Mouse (Mus musculus): Measurements from ENCODE around the gene Ano10. TPM values are rescaled to one million over a fixed set of nuclear protein-coding genes. Genes with fewer than 3 reads are reported as not detected.

Ano10 gene
- polyA plus RNA-seq, 1 experiment from 2014 or later = 18.5 TPM

DNA sequence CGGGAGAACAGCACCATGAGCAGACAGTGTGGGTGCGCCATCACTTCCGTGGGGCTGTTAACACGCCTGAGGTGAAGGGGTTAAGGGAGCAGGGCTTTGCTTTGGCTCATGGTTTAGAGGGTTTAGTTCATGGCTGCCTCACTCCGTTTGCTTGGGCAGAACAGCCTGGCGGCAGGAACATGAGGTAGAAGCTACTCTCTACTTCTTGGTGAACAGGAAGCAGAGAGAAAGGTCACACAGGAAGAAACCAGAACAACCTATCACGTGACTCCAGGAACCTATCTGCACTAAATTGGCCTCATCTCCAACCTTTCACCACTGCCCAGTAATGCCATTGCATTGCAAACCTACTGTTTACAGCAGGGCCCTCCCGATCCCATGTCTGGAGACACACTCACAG lies 48.3 kb downstream of the Ano10 start:
- DNase-seq (ENCODE audit: low spot score) = no peak

DNA sequence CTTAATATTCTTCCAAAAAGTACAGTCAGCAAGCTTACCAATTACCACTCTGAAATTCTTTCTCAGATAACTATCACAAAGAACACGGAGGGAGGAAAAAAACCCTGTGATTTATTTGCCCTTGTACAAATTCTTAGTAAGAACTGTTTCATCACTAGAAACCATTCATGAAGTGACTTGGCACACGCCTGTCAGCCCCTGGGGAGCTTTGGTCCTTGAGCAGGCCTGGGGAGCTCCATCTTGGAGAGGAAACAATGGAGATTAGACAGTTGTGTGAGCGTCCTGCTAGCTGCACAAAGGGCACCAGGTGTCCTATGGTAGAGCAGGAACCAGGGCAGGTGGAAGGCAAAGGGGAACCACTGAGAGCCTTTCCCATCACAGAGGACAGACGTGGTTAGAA lies 48.8 kb downstream of the Ano10 start:
- DNase-seq (ENCODE audit: low spot score) = no peak

DNA sequence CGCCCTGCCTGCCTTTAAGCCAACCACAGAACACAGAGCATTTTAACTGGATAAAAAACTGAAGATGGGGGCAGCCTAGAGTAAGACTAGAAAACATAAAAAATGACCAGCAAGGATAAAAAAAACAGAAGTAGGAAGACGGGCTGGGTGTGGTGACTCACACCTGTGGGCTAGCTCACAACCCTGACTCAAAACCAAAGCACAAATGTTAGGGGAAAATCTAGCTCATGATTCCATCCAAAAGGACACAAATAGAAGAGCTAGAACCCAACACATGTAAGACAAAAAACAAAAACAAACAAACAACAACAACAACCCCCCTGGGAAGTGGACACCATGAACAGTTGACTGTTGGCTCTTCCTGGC lies 49.4 kb downstream of the Ano10 start:
- DNase-seq (ENCODE audit: low spot score) = no peak

DNA sequence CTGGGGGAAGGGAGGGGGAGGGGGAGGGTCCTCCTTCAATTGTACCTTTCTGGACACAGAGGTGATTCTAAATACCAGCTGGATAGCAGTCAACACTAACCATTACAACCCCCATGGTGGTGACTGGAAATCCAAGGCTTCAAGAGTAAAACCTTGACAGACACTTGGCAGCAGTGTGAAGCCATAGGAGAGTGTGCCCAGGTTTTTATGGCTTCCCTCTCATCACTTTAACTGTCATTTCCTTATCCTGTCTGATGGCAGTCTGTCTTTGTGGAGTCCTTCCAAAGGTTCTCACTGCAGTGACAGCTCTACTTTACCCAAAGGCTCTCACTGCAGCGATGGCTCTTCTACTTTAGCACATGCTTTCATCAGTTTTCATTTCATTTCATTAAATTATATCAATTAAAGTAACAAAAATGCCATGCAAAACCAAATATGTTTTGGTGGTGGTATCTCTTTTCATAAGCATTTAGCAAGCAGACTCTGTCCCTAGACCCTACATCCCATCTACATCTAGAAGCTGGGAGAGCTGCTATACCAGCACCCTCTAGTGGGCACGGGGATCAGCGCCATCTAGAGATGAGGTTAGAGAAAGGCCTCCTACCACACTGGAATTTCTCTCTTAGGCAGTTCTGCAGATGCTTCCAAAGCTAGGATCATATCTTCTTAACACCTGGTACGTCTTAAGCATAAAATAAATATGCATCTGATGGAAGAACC lies 50.0 kb downstream of the Ano10 start:
- DNase-seq (ENCODE audit: low spot score) = peak; percentile 74

DNA sequence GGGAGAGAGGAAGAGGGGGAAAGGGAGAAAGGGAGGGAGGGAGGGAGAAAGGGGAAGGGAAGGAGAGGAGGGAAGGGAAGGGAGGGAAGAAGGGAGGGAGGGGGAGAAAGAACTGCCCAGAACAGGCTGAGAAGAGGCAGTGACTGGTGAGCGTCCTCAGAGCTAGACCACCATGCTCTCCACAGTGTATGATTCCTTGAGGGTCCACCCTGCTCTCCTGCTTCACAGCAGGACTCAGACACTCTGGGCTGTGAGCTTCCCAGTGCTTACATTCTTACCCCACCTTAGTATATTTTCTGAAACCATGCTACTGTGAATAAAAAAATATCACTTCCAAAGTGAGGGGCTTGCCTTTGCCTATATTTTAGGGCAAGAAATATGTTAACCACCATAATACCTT lies 50.9 kb downstream of the Ano10 start:
- DNase-seq (ENCODE audit: low spot score) = no peak

DNA sequence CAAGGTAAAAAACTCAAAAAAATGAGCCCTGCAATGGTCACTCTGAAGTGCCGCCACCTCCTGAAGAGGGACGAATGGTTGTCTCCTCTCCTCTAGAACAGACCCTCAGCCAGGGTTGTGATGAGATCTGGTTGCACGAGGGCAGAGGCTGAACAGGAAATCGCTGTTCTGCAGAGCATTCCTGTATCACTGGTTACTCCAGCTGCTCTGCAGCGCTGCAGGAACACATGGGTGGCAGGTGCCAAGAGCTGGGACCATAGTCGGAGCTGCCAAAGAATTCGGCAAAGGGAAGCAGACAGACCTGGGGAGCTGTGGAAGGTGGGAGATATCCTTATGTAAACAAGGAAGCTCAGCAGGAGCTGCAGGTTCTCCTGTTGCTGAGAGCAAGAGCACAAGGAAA lies 51.4 kb downstream of the Ano10 start:
- DNase-seq (ENCODE audit: low spot score) = peak; percentile 40

DNA sequence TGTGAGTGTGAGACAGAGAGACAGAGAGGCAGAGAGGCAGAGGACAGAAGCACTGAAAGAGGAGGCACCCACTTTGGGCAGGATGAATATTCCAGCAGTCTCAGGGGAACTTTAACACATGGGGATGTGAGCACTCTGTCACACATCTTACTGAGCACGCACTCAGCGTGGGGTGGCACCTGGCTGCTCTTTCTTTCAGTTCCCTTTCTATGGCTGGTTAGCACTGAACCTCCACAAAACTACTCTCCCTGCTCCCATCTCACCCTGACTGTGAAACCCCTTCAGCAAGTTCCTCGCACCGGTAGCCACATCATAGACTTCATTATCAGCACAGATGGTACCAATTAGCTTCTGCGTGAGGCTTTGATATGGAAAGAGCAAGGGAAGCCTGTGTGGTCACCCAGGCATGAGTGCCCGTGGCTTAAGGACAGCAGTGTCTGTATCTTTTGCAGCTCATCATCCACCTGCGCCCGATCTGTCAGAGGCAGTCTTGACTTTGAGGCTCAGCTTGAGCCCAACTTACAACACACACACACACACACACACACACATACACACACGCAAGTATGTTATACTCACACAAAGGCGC lies 52.3 kb downstream of the Ano10 start:
- DNase-seq (ENCODE audit: low spot score) = no peak

DNA sequence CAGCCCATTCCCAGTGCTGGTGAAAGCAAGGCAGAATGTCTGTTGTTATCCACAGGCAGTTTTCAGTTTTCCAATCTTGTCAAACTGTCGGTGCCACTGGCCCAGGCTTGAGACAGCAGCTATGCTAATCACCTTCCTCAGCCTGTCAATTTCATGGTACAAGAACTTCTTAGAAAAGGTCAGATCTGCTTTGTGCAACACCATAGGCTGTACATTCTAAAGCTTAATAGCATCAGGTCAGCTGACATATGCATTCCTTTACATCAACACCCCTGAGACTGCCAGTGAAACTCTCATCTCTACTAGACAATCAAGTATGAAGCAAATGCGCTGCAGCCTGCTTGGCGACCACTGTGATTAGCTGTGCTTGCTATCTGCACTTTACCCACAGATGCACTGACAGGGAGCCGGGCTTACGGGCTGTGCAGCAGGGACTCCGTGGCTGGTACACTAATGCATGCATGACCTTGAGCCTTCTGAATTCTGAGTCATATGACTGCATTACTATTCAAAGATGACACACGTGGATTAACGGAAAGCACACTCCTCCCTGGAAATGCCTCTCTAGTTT lies 53.5 kb downstream of the Ano10 start:
- no peak for DNase-seq (ENCODE audit: low spot score)

DNA sequence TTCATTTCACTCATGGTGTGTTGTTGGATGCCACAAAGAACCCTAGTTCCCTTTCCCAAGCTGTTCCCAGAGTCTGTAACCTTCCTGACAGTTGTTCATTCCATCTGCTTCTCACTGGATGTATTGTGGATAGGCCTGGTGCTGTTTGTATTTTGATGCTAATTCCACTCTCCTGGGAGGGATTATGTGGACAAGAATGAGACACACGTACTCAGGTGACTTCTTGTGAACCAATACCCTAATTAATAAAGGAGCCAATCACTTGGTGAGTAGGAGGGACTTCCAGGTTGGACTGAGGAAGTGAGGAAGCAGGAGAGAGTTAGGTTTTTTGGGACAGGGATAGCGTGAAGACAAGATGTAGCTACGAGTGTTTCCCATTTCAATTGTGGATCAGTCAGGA lies 59.5 kb downstream of the Ano10 start:
- DNase-seq (ENCODE audit: low spot score) = no peak

DNA sequence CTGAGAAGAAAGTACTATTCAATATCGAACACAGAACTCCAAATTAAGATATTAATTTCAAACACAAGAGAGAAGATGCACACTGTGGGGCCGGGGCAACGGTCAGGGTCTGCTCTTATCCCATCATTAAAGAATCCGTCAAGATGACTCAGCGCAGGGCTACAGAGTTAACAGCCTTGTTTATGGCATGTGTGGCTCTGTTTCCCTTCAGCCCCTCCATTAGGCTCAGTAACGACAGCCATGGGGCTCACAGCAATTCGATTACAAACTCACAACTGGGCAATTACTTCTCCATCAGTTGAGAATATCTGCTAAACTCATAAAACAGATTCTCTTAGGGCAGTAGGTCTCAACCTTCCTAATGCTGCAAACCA lies 60.3 kb downstream of the Ano10 start:
- no peak for DNase-seq (ENCODE audit: low spot score)

DNA sequence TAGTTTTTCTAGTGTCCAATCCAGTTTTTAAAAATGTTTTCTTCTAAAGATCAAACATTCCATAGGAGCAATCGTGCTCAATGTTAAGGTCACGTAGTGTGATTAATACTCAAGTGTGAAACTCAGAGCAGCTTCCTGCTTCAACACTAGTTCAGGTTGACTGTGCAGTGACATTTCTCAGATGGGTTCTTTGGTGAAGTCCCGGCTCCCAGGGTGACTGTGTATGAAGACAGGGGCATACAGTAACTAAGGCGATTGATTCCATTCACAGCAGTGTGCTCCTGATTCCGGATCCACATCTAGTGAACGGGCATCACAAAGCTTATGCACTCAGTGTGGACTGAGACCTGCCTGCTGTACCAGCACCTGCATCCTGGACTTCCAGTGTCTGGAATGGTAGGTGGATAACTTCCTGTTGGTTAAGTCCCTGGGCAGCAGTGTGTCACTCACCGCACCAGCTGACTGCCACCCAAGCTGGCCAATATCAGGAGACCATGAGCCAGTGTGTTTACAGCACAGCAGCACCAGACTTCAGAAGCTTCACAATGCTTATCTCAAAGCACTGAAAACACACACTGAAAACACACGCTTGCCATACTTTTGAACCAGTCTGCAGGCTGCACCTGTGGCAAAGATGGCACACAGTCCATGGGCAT lies 60.8 kb downstream of the Ano10 start:
- peak; percentile 39 for DNase-seq (ENCODE audit: low spot score)

DNA sequence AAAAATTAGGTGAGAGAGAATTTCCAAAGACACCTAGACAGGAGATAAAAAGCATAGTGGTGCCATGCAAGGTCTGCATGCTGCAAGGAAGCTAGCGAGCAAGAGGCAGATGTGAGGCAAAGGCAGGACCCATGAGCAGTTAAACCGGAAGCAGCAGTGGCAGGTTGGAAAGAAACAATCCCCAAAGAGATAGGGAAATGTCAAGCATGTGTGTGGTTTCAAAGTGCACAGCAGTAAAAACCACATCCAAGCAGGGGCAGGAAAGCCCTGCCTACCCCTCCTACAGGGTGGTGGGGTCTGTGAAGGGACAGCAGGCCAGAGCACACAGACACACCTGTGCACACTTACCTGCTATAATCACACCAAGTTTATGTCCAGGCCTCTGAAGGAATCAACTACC lies 61.3 kb downstream of the Ano10 start:
- peak; percentile 78 for DNase-seq (ENCODE audit: low spot score)

DNA sequence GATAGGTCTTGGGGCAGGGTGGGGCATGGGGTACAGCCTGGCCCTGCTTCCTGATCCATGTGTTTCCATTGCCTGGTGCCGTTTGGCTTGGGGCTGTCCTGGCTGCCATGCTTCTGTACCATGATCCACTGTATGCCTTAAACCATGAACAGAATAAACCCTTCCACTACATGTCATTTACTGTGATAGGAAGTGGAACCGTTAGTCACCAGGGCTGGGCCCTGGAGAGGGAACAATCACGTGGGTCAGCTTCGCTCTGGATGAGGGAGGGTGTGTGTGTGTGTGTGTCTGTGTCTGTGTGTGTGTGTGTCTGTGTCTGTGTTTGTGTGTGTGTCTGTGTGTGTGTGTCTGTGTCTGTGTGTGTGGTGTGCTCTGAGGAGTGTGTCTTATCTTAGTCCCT lies 63.5 kb downstream of the Ano10 start:
- no peak for DNase-seq (ENCODE audit: low spot score)

DNA sequence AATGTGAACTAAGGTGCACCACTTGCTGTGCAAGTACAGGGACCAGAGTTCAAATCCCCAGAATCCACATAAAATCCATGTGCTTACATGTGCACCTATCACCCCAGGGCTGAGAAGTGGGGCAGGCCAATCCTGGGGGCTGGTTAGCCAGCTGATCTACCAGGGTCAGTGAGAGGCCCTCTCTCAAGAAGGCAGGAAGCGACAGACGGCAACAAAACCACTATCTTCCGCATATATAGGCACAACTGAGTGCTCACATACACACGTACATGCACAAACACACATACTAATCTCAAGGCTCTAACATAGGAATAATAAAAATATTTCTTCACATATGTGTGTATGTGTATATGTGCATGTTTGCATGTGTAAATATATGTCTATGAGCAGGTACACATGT lies 67.8 kb downstream of the Ano10 start:
- peak; percentile 38 for DNase-seq (ENCODE audit: low spot score)

DNA sequence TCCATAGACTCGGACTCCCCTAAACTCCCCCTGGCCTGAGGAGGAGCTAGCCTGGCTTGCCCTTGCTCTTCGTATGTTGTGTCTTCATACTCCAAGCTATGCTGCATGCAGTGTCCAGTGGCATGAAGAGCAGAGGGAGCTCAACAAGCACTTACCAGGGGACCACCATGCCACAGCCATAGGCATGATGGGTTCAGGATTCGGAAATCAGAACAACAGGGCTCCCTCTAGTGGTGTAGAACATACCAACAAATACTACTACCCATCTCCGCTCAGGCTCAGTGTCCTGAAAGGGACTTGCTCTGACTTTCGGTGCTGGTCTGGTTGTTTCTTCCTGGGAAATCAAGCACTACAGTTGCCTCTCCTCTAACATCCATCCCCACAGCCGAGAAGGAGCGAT lies 68.9 kb downstream of the Ano10 start:
- peak; percentile 69 for DNase-seq (ENCODE audit: low spot score)

DNA sequence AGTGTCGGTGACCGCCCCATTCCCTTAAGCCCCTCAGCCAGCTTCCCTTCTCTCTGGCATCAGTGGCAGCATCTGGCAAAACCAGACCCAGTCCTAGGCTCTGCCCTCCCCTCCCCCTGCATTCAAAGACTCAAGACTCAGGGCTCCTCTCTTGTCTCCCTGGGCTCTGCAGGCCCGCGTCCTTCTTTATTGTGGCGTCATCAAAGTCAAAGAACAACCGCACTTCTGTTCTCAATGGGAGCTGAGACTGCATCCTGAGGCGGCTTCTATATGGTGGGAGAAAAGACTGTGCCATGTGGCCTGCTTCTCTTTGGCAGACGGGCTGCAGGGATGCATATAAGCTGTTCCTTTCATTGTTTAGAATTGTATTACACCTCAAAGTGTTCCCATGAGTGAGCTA lies 71.2 kb downstream of the Ano10 start:
- peak; percentile 57 for DNase-seq (ENCODE audit: low spot score)

DNA sequence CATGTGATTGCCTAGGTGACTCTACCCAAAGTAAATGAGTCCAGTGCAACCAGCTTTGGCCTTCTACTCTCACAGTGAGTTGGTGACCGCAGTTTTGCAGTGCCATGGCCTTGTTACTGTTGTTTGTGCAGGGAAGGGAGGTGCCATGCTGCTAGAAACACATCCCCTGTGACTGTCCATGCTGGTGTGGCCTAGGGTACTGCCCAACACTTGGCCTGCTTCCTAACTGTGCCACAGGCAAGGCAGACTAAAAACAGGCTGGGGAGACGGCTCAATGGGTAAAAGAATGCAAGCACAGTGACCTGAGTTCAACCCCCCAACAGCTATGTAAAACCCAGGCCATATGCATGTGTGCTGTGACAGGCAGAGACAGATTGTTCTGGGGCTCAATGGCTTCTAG lies 74.3 kb downstream of the Ano10 start:
- DNase-seq (ENCODE audit: low spot score) = no peak

DNA sequence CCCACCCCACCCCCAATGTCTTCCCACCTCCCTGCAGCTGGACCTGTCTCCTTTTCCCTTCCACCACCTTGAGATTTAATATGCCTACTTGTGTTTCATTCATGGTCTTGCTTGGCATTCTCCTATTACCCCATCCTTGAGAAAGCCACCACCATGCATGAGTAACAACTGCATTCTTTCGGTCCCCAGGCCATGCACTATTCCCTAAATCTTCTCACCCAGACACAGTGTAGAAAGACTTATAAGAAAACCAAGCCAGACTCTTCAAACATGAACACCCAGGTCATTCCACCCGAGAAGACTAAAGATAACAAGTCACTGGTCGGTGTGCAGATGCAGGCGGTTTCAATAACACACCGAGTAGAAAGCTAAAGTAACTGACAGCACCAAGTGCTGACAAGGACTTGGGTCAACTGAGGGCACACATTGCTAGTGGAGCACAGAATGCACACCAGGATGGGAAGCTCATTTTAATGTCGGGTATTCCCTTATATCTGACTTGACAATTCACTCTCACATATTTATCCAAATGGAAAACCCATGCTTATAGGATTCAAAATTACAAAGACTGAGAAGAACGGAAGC lies 77.2 kb downstream of the Ano10 start:
- no peak for DNase-seq (ENCODE audit: low spot score)

DNA sequence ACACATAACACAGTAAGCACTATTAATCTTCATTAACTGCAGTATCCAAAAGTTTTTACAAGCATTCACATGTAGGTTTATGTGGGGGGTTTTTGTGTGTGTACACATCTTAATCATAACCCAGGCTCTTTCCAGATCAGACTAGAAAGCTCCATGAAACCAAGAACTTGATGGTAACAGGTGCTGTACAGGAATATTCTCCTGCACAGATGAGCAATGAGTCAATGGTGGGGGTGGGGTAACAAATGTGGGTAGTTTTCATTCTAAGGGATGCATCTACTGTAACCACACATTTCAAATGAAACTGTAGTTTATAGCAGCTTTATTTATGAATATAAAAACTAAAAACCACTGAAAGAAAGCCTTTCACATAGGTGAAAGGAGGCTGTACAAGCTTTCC lies 79.1 kb downstream of the Ano10 start:
- no peak for DNase-seq (ENCODE audit: low spot score)

DNA sequence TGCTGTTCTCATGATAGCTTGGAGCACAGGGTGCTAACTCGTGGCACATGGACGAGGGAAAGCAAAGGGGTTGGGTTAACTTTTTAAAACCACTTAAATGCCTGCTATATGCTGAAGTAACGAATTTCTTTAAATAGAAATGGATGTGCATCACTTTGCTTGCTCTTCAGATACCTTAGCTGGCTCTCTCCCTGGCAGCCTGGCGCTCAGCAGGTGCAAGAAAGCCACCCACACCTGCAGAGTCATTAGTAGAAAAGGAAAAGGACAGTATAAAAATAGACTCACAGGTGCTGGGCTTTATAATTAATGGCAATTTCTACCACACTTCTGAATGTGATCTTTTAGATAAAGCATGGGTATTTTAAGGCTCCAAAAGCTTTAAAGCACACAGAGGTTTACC lies 85.9 kb downstream of the Ano10 start:
- DNase-seq (ENCODE audit: low spot score) = no peak

DNA sequence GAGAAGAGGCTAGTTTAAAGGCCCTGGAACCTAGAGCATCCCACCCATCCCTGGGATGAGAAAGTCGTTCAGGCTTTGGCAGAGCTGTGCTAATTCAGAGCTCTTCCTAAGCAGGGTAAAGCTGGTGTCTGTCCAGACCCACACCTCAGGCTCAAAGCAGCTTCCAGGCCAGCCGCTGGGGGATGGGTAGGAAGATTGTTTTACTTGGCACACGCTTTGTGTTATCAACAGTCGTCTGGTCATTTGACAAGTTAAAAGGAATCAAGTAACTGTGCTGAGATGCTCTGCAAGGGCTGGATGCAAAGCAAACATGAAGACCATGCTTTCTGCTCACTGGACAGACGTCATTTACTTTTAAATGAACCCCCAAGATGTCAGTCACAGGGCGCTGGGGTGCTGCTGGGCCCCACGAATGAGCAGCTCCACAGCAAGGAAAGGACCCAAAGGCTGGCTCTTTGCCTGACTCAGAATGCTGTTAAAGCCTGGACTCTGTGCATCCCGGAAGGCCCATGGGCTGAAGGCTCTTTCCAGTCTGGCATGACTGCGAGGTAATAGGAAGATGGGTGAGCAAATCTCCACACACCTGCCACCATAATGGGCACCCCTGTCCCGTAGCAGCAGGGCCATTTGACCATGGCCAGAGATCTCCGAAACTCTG lies 88.6 kb downstream of the Ano10 start:
- no peak for DNase-seq (ENCODE audit: low spot score)

DNA sequence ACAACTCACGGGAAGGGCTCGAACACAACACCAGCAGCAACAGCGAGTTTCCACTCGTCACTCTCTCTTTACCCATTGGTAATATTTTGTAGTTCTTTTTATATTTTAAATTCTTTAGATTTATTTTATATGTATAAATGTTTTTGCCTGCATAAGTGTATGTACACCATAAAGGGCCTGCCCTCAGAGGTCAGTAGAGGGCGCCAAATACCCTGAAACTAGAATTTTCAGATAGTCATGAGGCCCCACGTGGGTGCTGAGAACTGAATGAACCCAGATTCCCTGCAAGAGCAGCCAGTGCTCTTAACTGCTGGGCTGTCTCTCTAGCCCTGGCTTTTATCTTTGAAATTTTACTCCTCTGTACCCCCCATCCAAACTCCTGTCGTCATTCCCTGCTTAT lies 89.7 kb downstream of the Ano10 start:
- DNase-seq (ENCODE audit: low spot score) = peak; percentile 73

Data from thymus, postnatal 0 days (tissue).